Mouse (Mus musculus): ENCODE measurements around the gene Lpcat4. TPM values are rescaled to one million over a fixed set of nuclear protein-coding genes. Genes with fewer than 3 reads are reported as not detected.
A peak's percentile ranks its signal among the peaks of the same experiment; 100 is the strongest.

The Lpcat4 gene
- polyA plus RNA-seq, 1 experiment from 2014 or later: 10.4 TPM

GRCm38 (mm10) chr2:112238006-112238405 lies 1.3 kb upstream of the Lpcat4 start:
- Histone ChIP-seq H3K36me3 (no peaks in the 10 kb centered on the region), H3K4me1 (replicated peaks) (peaks cover 15% of the 10 kb centered on the region), H3K27me3 (no peaks in the 10 kb centered on the region), H3K9me3 (replicated peaks) (no peaks in the 10 kb centered on the region), H3K4me3 (no peak overlapping the region), H3K27ac (no peak overlapping the region), H3K4me2 (peak overlapping the region; percentile 99; the same call in 1 of the 2 replicates), H3K9ac (no peak overlapping the region)
- WGBS: 8% methylated on average over 4 of the region's 4 CpGs
- ATAC-seq (replicated peaks; ENCODE audit: insufficient number of reproducible peaks, insufficient read depth, low FRiP score, low read depth): no peak

- H3K36me3 ChIP-seq: no peaks in the 10 kb centered on the region; the same call in 1 of the 2 replicates
- peak overlapping the region; percentile 91 for H3K27ac ChIP-seq
- H3K9me3 ChIP-seq (replicated peaks): no peaks in the 10 kb centered on the region
- ATAC-seq (replicated peaks; ENCODE audit: insufficient number of reproducible peaks, insufficient read depth, low FRiP score, low read depth): peak; percentile 14; the same call in 1 of the 2 replicates
- H3K4me3 ChIP-seq: peak overlapping the region; percentile 97
- no peaks in the 10 kb centered on the region for H3K27me3 ChIP-seq
- peak overlapping the region; percentile 83 for H3K9ac ChIP-seq
- 1% methylated on average over 28 of the region's 28 CpGs for WGBS
- peak overlapping the region; percentile 99 for H3K4me2 ChIP-seq
- H3K4me1 ChIP-seq (replicated peaks): peaks cover 15% of the 10 kb centered on the region
Measured at GRCm38 (mm10) chr2:112239935-112240721, 860 bp downstream of the Lpcat4 start.

DNA sequence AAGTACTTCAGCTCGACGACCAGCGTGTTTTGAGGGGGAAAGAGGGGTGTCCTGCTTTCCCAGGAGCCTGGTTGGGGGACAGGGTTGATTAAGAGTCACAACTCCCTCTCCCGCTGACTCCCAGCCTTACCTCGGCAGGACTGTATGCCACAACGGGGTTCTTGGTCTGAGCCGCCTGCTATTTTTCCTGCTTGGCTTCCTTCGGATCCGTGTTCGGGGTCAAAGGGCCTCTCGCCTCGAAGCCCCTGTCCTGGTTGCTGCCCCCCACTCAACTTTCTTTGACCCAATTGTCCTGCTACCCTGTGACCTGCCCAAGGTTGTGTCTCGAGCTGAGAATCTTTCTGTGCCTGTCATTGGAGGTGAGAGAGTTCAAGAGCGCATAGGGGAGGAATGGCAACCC lies 2.5 kb downstream of the Lpcat4 start:
- no peak overlapping the region for H3K27ac ChIP-seq
- 76% methylated on average over 14 of the region's 14 CpGs for WGBS
- no peaks in the 10 kb centered on the region; the same call in 1 of the 2 replicates for H3K36me3 ChIP-seq
- no peak overlapping the region for H3K4me2 ChIP-seq
- H3K9ac ChIP-seq: no peak overlapping the region
- no peak overlapping the region for H3K4me3 ChIP-seq
- peaks cover 15% of the 10 kb centered on the region for H3K4me1 ChIP-seq (replicated peaks)
- ATAC-seq (replicated peaks; ENCODE audit: insufficient number of reproducible peaks, insufficient read depth, low FRiP score, low read depth): no peak
- H3K27me3 ChIP-seq: no peaks in the 10 kb centered on the region
- no peaks in the 10 kb centered on the region for H3K9me3 ChIP-seq (replicated peaks)

DNA sequence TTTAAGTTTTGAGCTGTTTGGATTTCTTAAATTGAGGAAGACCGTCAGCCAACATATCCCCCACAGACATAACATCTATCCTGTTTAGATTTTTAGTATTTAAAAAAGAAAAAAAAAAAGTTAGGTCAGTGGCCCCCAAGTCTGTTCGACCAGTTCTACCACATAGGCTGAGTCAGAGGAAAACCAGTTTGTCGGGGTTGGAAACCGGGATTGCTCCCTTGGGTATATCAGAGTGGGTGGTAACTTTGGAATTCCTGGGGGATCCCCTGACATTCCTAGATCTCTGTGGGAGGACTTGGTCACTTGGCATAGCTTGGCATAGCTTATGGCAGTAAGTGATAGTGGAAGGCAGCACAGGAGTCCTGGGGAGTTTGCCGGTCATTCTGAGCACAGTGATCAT lies 6.0 kb downstream of the Lpcat4 start:
- ATAC-seq (replicated peaks; ENCODE audit: insufficient number of reproducible peaks, insufficient read depth, low FRiP score, low read depth): no peak
- no peak overlapping the region for H3K4me2 ChIP-seq

GRCm38 (mm10) chr2:112246193-112246592 lies 6.9 kb downstream of the Lpcat4 start:
- H3K4me1 ChIP-seq (replicated peaks): no peaks in the 10 kb centered on the region
- no peaks in the 10 kb centered on the region for H3K27me3 ChIP-seq
- no peaks in the 10 kb centered on the region for H3K9me3 ChIP-seq (replicated peaks)
- no peak overlapping the region for H3K4me3 ChIP-seq
- H3K9ac ChIP-seq: no peak overlapping the region
- no peaks in the 10 kb centered on the region; the same call in 1 of the 2 replicates for H3K36me3 ChIP-seq
- WGBS: 84% methylated on average over 6 of the region's 6 CpGs
- no peak overlapping the region for H3K27ac ChIP-seq
- ATAC-seq (replicated peaks; ENCODE audit: insufficient number of reproducible peaks, insufficient read depth, low FRiP score, low read depth): no peak
- H3K4me2 ChIP-seq: no peak overlapping the region

More for the DNA sequence above, 6.0 kb downstream of the Lpcat4 start:
- Histone ChIP-seq H3K36me3 (no peaks in the 10 kb centered on the region; the same call in 1 of the 2 replicates), H3K27ac (no peak overlapping the region), H3K4me3 (no peak overlapping the region), H3K4me1 (replicated peaks) (peaks cover 6% of the 10 kb centered on the region), H3K27me3 (no peaks in the 10 kb centered on the region), H3K9ac (no peak overlapping the region), H3K9me3 (replicated peaks) (no peaks in the 10 kb centered on the region)
- 82% methylated on average over 5 of the region's 5 CpGs for WGBS

DNA sequence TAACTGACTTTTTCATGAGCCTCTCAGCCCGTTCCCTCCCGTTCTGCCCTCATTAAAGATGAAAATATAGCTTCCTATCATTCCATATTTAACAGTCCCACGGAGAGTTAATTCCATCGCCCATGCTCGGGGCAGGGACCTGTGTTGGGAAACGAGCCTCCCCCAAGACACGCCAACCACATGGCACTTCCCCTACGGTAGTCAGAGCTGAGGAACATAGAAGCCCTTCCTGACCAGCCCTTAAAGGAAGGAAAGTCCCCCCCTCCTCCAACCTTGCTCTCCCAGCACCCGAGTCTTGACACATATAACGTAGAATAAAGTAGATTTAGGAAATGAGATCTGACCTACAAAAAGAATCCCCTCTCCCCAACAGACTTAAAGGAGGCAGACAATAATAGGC lies 8.1 kb downstream of the Lpcat4 start:
- Histone ChIP-seq H3K9ac (no peak overlapping the region), H3K27me3 (no peaks in the 10 kb centered on the region), H3K9me3 (replicated peaks) (no peaks in the 10 kb centered on the region), H3K27ac (no peak overlapping the region), H3K4me2 (no peak overlapping the region), H3K36me3 (no peaks in the 10 kb centered on the region; the same call in 1 of the 2 replicates), H3K4me1 (replicated peaks) (no peaks in the 10 kb centered on the region), H3K4me3 (no peak overlapping the region)
- ATAC-seq (replicated peaks; ENCODE audit: insufficient number of reproducible peaks, insufficient read depth, low FRiP score, low read depth): no peak
- 73% methylated on average over 10 of the region's 10 CpGs for WGBS

DNA sequence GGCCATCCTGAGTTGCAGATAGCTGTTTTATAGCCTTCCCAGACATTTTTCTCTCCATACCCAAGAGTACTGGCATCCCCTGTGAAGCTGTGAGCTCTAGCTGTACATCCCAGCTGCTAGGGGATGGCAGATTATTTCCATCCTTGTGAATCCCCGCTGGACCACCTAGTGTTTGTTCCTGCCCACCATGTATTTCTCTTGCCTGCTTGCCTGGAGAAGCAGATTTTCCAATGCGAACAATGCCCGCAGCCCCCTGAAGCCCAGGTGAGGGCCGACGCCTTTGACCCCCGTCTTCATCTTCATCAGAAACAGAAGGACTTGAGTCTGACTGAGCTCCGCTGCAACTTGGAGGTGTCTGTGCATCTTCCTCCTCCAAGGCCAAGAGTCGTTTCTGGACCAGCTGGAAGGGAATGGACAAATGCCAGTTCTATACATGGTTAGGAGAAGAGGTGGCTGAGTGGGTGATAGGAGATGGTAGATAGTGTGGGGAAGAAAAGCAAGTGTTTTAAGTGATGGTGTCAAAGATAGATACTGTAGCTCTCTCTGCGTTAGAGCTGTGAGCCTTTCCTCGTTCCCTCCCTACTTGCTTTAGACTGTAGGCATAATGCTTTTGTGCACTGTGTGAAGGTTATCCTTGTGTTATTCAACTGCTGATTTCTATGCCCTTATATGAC lies 10.6 kb downstream of the Lpcat4 start:
- Histone ChIP-seq H3K27me3 (no peaks in the 10 kb centered on the region), H3K4me3 (no peak overlapping the region), H3K9ac (no peak overlapping the region), H3K9me3 (replicated peaks) (no peaks in the 10 kb centered on the region), H3K4me1 (replicated peaks) (no peaks in the 10 kb centered on the region), H3K4me2 (no peak overlapping the region), H3K36me3 (no peaks in the 10 kb centered on the region), H3K27ac (no peak overlapping the region)
- ATAC-seq (replicated peaks; ENCODE audit: insufficient number of reproducible peaks, insufficient read depth, low FRiP score, low read depth): no peak
- 80% methylated on average over 10 of the region's 10 CpGs for WGBS

DNA sequence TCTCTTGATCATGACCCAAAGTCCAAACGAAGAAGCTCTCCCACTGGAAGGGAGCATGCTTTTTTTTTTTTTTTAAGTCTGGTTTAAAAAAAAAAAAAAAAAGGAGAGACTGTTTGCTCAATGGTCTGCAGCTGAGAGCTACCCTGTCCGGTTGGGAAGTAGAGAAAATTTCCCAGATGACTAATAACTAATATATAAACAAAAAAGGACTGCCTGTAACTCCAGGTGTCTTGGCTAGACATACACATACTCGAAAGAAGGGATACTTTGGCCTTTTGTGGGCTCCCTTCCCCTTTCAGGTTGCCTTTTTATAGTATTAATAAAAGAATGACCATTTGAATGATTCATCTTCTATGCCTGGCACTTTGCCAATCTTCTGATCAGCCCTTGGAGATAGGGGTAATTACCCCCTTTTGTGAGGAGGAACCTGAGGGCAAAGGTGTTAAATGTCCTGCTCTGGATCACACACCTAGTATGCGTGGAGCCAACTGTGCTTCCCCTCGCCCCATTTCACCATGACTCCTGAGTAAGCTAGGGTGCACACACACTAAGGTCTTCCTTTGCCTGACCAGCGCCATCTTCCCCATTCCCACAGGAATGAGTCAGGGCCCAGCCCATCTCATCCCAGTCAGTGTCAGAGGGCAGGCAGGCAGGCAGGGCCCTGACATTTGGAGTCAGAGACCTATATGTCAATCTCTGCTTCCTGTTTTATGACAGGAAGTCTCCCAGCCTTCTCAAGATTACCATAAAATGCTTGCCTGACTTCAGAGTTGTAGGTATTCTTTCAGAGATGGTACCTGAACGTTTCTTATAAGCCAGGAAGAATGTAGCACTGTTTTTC lies 15.6 kb downstream of the Lpcat4 start:
- 0 out of 2 replicates have a peak, but pooled peaks cover 2% of the 10 kb centered on the region for H3K4me1 ChIP-seq (replicated peaks)
- H3K27me3 ChIP-seq: no peaks in the 10 kb centered on the region
- H3K9ac ChIP-seq: no peak overlapping the region
- no peak overlapping the region for H3K27ac ChIP-seq
- H3K4me2 ChIP-seq: no peak overlapping the region
- ATAC-seq (replicated peaks; ENCODE audit: insufficient number of reproducible peaks, insufficient read depth, low FRiP score, low read depth): no peak
- WGBS: 69% methylated on average over 7 of the region's 7 CpGs
- H3K36me3 ChIP-seq: no peaks in the 10 kb centered on the region
- no peaks in the 10 kb centered on the region for H3K9me3 ChIP-seq (replicated peaks)
- no peak overlapping the region for H3K4me3 ChIP-seq

GRCm38 (mm10) chr2:112259241-112259962 lies 20.1 kb downstream of the Lpcat4 start, which contains the start of gene Nutm1:
TSS of gene Nutm1 (minus strand) at chr2:112259291.
- H3K4me1 ChIP-seq (replicated peaks): peaks cover 11% of the 10 kb centered on the region
- H3K9ac ChIP-seq: no peak within 1 kb of the TSS
- no peak within 1 kb of the TSS for H3K4me2 ChIP-seq
- H3K36me3 ChIP-seq: no peaks in the 10 kb centered on the region
- no peaks in the 10 kb centered on the region for H3K27me3 ChIP-seq
- ATAC-seq (replicated peaks; ENCODE audit: insufficient number of reproducible peaks, insufficient read depth, low FRiP score, low read depth): no peak
- no peak within 1 kb of the TSS for H3K4me3 ChIP-seq
- no peak within 1 kb of the TSS for H3K27ac ChIP-seq
- 68% methylated on average over 10 of the region's 10 CpGs for WGBS
- no peaks in the 10 kb centered on the region for H3K9me3 ChIP-seq (replicated peaks)

GRCm38 (mm10) chr2:112261748-112262653 lies 22.7 kb downstream of the Lpcat4 start, which contains the start of gene Nop10:
TSS of gene Nop10 (plus strand) at chr2:112261926.
- under 1% methylated on average over 36 of the region's 36 CpGs for WGBS
- Histone ChIP-seq H3K9me3 (replicated peaks) (no peaks in the 10 kb centered on the region), H3K4me1 (replicated peaks) (peaks cover 12% of the 10 kb centered on the region), H3K4me2 (peak within 1 kb of the TSS; percentile 80), H3K27ac (peak within 1 kb of the TSS; percentile 77), H3K9ac (peak within 1 kb of the TSS; percentile 69), H3K36me3 (no peaks in the 10 kb centered on the region), H3K4me3 (peak within 1 kb of the TSS; percentile 81), H3K27me3 (no peaks in the 10 kb centered on the region)
- ATAC-seq (replicated peaks; ENCODE audit: insufficient number of reproducible peaks, insufficient read depth, low FRiP score, low read depth): peak; percentile 44; the same call in 1 of the 2 replicates
